Mouse (Mus musculus) MEL (cell line): ENCODE data around the gene Srcin1. TPM values are rescaled to one million over a fixed set of nuclear protein-coding genes. Genes with fewer than 3 reads are reported as not detected.

Experiments used
- DNase-seq: peaks from one replicate; pipeline ENCODE4 v3.0.0; 2011; ENCODE audit warnings: low read depth, low spot score
- H3K27ac ChIP-seq: 2 replicates; pipeline ENCODE4 v1.5.1; 2012; ENCODE audit warnings: low read depth, mild to moderate bottlenecking, control low read depth, low read length, moderate library complexity; ENCODE audit not compliant: control insufficient read depth
- H3K27me3 ChIP-seq, 2 experiments: fragments of 150-350 bp in 1 of 2; sonication (generic) in 1 of 2; 2 replicates each; pipeline ENCODE4 v1.6.1; 2012; ENCODE audit warnings: low read length in 2 of 2, mild to moderate bottlenecking in 2 of 2, improper control_type of control experiment in 1 of 2, moderate library complexity in 1 of 2; ENCODE audit not compliant: insufficient read depth in 2 of 2, control insufficient read depth in 1 of 2
- H3K36me3 ChIP-seq, 2 experiments: 2 replicates each; pipeline ENCODE4 v1.6.1; 2012 to 2014; ENCODE audit warnings: low read length in 2 of 2, improper control_type of control experiment in 1 of 2, inconsistent platforms in 1 of 2, mild to moderate bottlenecking in 1 of 2; ENCODE audit not compliant: insufficient read depth in 2 of 2, control insufficient read depth in 1 of 2
- H3K4me1 ChIP-seq, 2 experiments: fragments of 150-350 bp in 1 of 2; sonication (generic) in 1 of 2; 2 replicates each; pipeline ENCODE4 v1.6.1; 2012; ENCODE audit warnings: low read length in 2 of 2, improper control_type of control experiment in 1 of 2, mild to moderate bottlenecking in 1 of 2; ENCODE audit not compliant: insufficient read depth in 2 of 2, control insufficient read depth in 1 of 2
- H3K4me3 ChIP-seq, 2 experiments: fragments of 150-350 bp in 1 of 2; sonication (generic) in 1 of 2; 2 replicates each; pipeline ENCODE4 v1.5.1; 2012; ENCODE audit warnings: low read depth in 2 of 2, low read length in 2 of 2, mild to moderate bottlenecking in 2 of 2, moderate library complexity in 2 of 2, control low read depth in 1 of 2, improper control_type of control experiment in 1 of 2; ENCODE audit not compliant: control insufficient read depth in 1 of 2, insufficient read depth in 1 of 2
- H3K79me2 ChIP-seq: 2 replicates; pipeline ENCODE4 v1.6.1; 2012; ENCODE audit warnings: mild to moderate bottlenecking, low read length, moderate library complexity; ENCODE audit not compliant: control insufficient read depth, poor library complexity, insufficient read depth
- H3K9ac ChIP-seq: 2 replicates; pipeline ENCODE4 v1.6.1; 2012; ENCODE audit warnings: low read depth, mild to moderate bottlenecking, control low read depth, low read length, moderate library complexity; ENCODE audit not compliant: control insufficient read depth, poor library complexity, severe bottlenecking
- H3K9me3 ChIP-seq: fragments of 150-350 bp; sonication (generic); replicated peaks from 2 replicates; pipeline ENCODE4 v1.6.1; 2012; ENCODE audit warnings: mild to moderate bottlenecking, low read length, improper control_type of control experiment, moderate library complexity; ENCODE audit not compliant: insufficient read depth
- CHD2 ChIP-seq: IDR thresholded peaks from 2 replicates; pipeline ENCODE4 v1.6.1; 2011; ENCODE audit warnings: low read length, improper control_type of control experiment
- CTCF ChIP-seq, 3 experiments: IDR thresholded peaks in 2 of 3; conservative IDR thresholded peaks in 1 of 3; 2 replicates each; pipeline ENCODE4 v1.5.1; 2011 to 2012; ENCODE audit warnings: low read length in 3 of 3, low read depth in 2 of 3, mild to moderate bottlenecking in 2 of 3, improper control_type of control experiment in 1 of 3, inconsistent platforms in 1 of 3, mixed read lengths in 1 of 3, moderate library complexity in 1 of 3; ENCODE audit not compliant: control insufficient read depth in 1 of 3, insufficient read depth in 1 of 3, poor library complexity in 1 of 3, severe bottlenecking in 1 of 3
- E2F4 ChIP-seq: IDR thresholded peaks from 2 replicates; pipeline ENCODE4 v1.6.1; 2011; ENCODE audit warnings: low read depth, low read length, improper control_type of control experiment, borderline replicate concordance
- ELF1 ChIP-seq: IDR thresholded peaks from 2 replicates; pipeline ENCODE4 v1.6.1; 2014; ENCODE audit warnings: low read depth, mild to moderate bottlenecking, inconsistent platforms, low read length, improper control_type of control experiment, moderate library complexity
- EP300 ChIP-seq, 2 experiments: IDR thresholded peaks; 2 replicates each; pipeline ENCODE4 v1.6.1; 2011; ENCODE audit warnings: improper control_type of control experiment in 2 of 2, low read length in 2 of 2, low read depth in 1 of 2, mild to moderate bottlenecking in 1 of 2
- ETS1 ChIP-seq: IDR thresholded peaks from 2 replicates; pipeline ENCODE4 v1.6.1; 2012; ENCODE audit warnings: low read depth, mild to moderate bottlenecking, inconsistent platforms, low read length, improper control_type of control experiment, moderate library complexity
- GABPA ChIP-seq: IDR thresholded peaks from 2 replicates; pipeline ENCODE4 v1.6.1; 2012; ENCODE audit warnings: low read depth, mild to moderate bottlenecking, inconsistent platforms, low read length, improper control_type of control experiment, moderate library complexity
- GATA1 ChIP-seq: IDR thresholded peaks from 2 replicates; pipeline ENCODE4 v1.6.1; 2011; ENCODE audit warnings: low read depth, low read length, improper control_type of control experiment
- HCFC1 ChIP-seq: IDR thresholded peaks from 2 replicates; pipeline ENCODE4 v1.6.1; 2012; ENCODE audit warnings: low read depth, mild to moderate bottlenecking, inconsistent platforms, low read length, improper control_type of control experiment, moderate library complexity
- JUND ChIP-seq: IDR thresholded peaks from 2 replicates; pipeline ENCODE4 v1.6.1; 2011; ENCODE audit warnings: low read depth, mild to moderate bottlenecking, improper control_type of control experiment, low read length
- KAT2A ChIP-seq: conservative IDR thresholded peaks from 2 replicates; pipeline ENCODE4 v1.6.1; 2012; ENCODE audit warnings: low read depth, low read length, improper control_type of control experiment, inconsistent platforms
- MAFK ChIP-seq: IDR thresholded peaks from 2 replicates; pipeline ENCODE4 v1.6.1; 2011; ENCODE audit warnings: low read depth, mild to moderate bottlenecking, low read length, improper control_type of control experiment, borderline replicate concordance
- MAX ChIP-seq: IDR thresholded peaks from 2 replicates; pipeline ENCODE4 v1.6.1; 2011; ENCODE audit warnings: low read length, improper control_type of control experiment
- MAZ ChIP-seq: IDR thresholded peaks from 2 replicates; pipeline ENCODE4 v1.6.1; 2012; ENCODE audit warnings: low read depth, mild to moderate bottlenecking, inconsistent platforms, low read length, improper control_type of control experiment
- MEF2A ChIP-seq: IDR thresholded peaks from 2 replicates; pipeline ENCODE4 v1.6.1; 2014; ENCODE audit warnings: low read depth, mild to moderate bottlenecking, inconsistent platforms, low read length, improper control_type of control experiment; ENCODE audit not compliant: poor library complexity, insufficient replicate concordance, severe bottlenecking; ENCODE audit errors: extremely low read depth
- MYB ChIP-seq: IDR thresholded peaks from 2 replicates; pipeline ENCODE4 v1.6.1; 2011; ENCODE audit warnings: mild to moderate bottlenecking, low read depth, low read length, improper control_type of control experiment
- MYC ChIP-seq: IDR thresholded peaks from 2 replicates; pipeline ENCODE4 v1.6.1; 2011; ENCODE audit warnings: low read depth, mild to moderate bottlenecking, low read length, improper control_type of control experiment, moderate library complexity
- NELFE ChIP-seq: IDR thresholded peaks from 2 replicates; pipeline ENCODE4 v1.6.1; 2011; ENCODE audit warnings: low read depth, low read length, improper control_type of control experiment
- NRF1 ChIP-seq: IDR thresholded peaks from 2 replicates; pipeline ENCODE4 v1.6.1; 2014; ENCODE audit warnings: low read depth, mild to moderate bottlenecking, inconsistent platforms, low read length, improper control_type of control experiment, moderate library complexity; ENCODE audit not compliant: poor library complexity, insufficient read depth, severe bottlenecking
- POLR2A ChIP-seq, 2 experiments: IDR thresholded peaks; 2 replicates each; pipeline ENCODE4 v1.6.1; 2011 to 2012; ENCODE audit warnings: low read length in 2 of 2, mild to moderate bottlenecking in 2 of 2, control low read depth in 1 of 2, improper control_type of control experiment in 1 of 2, low read depth in 1 of 2, moderate library complexity in 1 of 2; ENCODE audit not compliant: control insufficient read depth in 1 of 2, insufficient read depth in 1 of 2, poor library complexity in 1 of 2
- POLR2AphosphoS2 ChIP-seq: IDR thresholded peaks from 2 replicates; pipeline ENCODE4 v1.6.1; 2011; ENCODE audit warnings: low read length, improper control_type of control experiment
- POLR2AphosphoS5 ChIP-seq: IDR thresholded peaks from 2 replicates; pipeline ENCODE4 v1.6.1; 2012; ENCODE audit warnings: low read depth, borderline replicate concordance, mild to moderate bottlenecking, inconsistent platforms, low read length, moderate library complexity, mixed read lengths
- RAD21 ChIP-seq: IDR thresholded peaks from 2 replicates; pipeline ENCODE4 v1.6.1; 2011; ENCODE audit warnings: mild to moderate bottlenecking, low read depth, low read length, improper control_type of control experiment
- RCOR1 ChIP-seq: IDR thresholded peaks from 2 replicates; pipeline ENCODE4 v1.6.1; 2012; ENCODE audit warnings: low read depth, mild to moderate bottlenecking, inconsistent platforms, low read length, improper control_type of control experiment
- SIN3A ChIP-seq: IDR thresholded peaks from 2 replicates; pipeline ENCODE4 v1.6.1; 2012; ENCODE audit warnings: low read length, improper control_type of control experiment, inconsistent platforms
- TAL1 ChIP-seq: IDR thresholded peaks from 2 replicates; pipeline ENCODE4 v1.6.1; 2012; ENCODE audit warnings: mild to moderate bottlenecking, inconsistent platforms, low read length, moderate library complexity, mixed read lengths
- TCF12 ChIP-seq: IDR thresholded peaks from 2 replicates; pipeline ENCODE4 v1.6.1; 2014; ENCODE audit warnings: low read depth, mild to moderate bottlenecking, inconsistent platforms, low read length, improper control_type of control experiment, moderate library complexity
- UBTF ChIP-seq: IDR thresholded peaks from 2 replicates; pipeline ENCODE4 v1.6.1; 2012; ENCODE audit warnings: low read depth, mild to moderate bottlenecking, inconsistent platforms, low read length, improper control_type of control experiment, moderate library complexity, borderline replicate concordance; ENCODE audit not compliant: insufficient read depth
- USF1 ChIP-seq: IDR thresholded peaks from 2 replicates; pipeline ENCODE4 v1.6.1; 2014; ENCODE audit warnings: low read depth, mild to moderate bottlenecking, inconsistent platforms, low read length, improper control_type of control experiment, moderate library complexity
- ZC3H11A ChIP-seq: IDR thresholded peaks from 2 replicates; pipeline ENCODE4 v1.6.1; 2012; ENCODE audit warnings: low read depth, mild to moderate bottlenecking, inconsistent platforms, low read length, improper control_type of control experiment
- ZNF384 ChIP-seq: IDR thresholded peaks from 2 replicates; pipeline ENCODE4 v1.6.1; 2012; ENCODE audit warnings: low read depth, mild to moderate bottlenecking, inconsistent platforms, low read length, improper control_type of control experiment
- polyA plus RNA-seq, 2 experiments: library from polyadenylated mRNA; stranded (reverse) in 1 of 2; unstranded in 1 of 2; fragments of >175 nt in 1 of 2; fragments of >200 nt in 1 of 2; gene quantifications; 2 replicates each; pipeline versions ENCODE4 v1.2.1 to v1.2.4; 2012; ENCODE audit warnings: low replicate concordance in 2 of 2, low read depth in 1 of 2; ENCODE audit not compliant: insufficient read length in 2 of 2, insufficient read depth in 1 of 2, missing spikeins in 1 of 2
- total RNA-seq: library from RNA; depleted of rRNA; stranded (reverse); fragments of 300-350 nt; gene quantifications from 2 replicates; pipeline ENCODE4 v1.2.3, GENCODE M21; 2012

The Srcin1 gene
- total and polyA plus RNA-seq, 3 experiments: 0.04 to 0.10 TPM; not detected in 1

DNA sequence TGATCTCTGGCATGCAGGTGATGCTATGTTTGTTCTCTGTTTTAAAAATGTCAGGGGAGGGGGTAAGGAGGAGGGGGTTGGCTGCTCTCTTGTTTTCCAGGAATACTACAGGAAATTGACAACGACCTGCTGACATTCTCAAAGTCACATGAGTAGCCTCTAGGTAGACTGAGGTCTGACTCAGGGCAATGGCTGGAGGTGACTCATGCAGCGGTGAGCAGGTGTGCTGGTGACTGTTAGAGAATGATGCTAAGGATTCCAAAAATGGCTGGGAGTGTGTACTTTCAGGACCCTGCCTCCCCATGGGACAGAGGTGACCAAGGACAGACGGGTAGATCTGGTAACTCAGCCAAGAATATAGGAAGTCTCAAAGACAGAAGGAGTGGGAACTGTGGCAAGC lies 67.8 kb downstream of the Srcin1 start:
- no peak for DNase-seq
- Histone ChIP-seq H3K4me3 (no peak overlapping the region), H3K9ac (no peak overlapping the region), H3K4me1 (peaks cover 6 to 21% of the 10 kb centered on the region in 2 experiments; a peak in 3 of 4 replicates), H3K27ac (no peak overlapping the region), H3K9me3 (no peaks in the 10 kb centered on the region), H3K79me2 (no peaks in the 10 kb centered on the region), H3K27me3 (no peaks in the 10 kb centered on the region), H3K36me3 (peaks cover 0 to 15% of the 10 kb centered on the region in 2 experiments; a peak in 2 of 4 replicates)
- TF ChIP-seq TCF12: no peak
- TF ChIP-seq RCOR1: no peak
- TF ChIP-seq, all 39 proteins: peak for 0

DNA sequence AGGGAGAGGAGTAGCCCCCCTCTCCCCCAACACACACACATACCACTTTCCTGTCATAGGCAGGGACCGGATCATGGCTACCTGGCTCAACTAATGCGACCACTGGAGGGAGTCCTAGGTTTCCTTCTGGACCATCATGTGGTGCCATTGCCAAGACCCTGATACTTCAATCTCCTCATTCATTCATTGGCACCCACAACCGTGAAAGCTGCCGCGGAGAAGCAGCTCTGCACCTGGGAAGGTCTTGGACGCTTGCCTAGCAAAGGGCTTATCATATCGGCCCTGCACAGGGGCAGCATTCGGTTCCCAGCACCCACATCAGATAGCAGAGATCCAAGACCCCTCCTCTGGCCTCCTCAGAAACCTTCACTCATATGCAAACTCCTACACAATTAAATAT lies 69.7 kb downstream of the Srcin1 start:
- H3K4me1 ChIP-seq: peaks cover 3 to 8% of the 10 kb centered on the region in 2 experiments; a peak in 2 of 4 replicates
- no peak overlapping the region for H3K27ac ChIP-seq
- peaks cover 0 to 4% of the 10 kb centered on the region in 2 experiments; a peak in 1 of 4 replicates for H3K36me3 ChIP-seq
- no peaks in the 10 kb centered on the region for H3K79me2 ChIP-seq
- H3K4me3 ChIP-seq: no peak overlapping the region
- no peaks in the 10 kb centered on the region for H3K9me3 ChIP-seq
- H3K9ac ChIP-seq: no peak overlapping the region
- DNase-seq: peak; percentile 45
- H3K27me3 ChIP-seq: no peaks in the 10 kb centered on the region
- no peak for TF ChIP-seq GABPA
- no peak for TF ChIP-seq MEF2A
- no peak for TF ChIP-seq ZNF384
- TF ChIP-seq POLR2AphosphoS2: no peak
- TF ChIP-seq JUND: no peak
- TF ChIP-seq CHD2: no peak
- TF ChIP-seq MYC: no peak
- TF ChIP-seq CTCF (IDR thresholded peaks at IDR 0.05 in 2 of 3, conservative IDR thresholded peaks at IDR 0.05 in 1 of 3; ENCODE audit: control insufficient read depth in 1 of 3, insufficient read depth in 1 of 3, low read depth in 2 of 3, low read length in 3 of 3, poor library complexity in 1 of 3, severe bottlenecking in 1 of 3): peak; percentile 6 to 43 (median 34); a peak in 4 of 6 replicates
- TF ChIP-seq RAD21: peak; percentile 28
- TF ChIP-seq USF1: no peak
- no peak for TF ChIP-seq MYB
- TF ChIP-seq UBTF: 0 out of 2 replicates have a peak, but pooled peaks have one; percentile 14
- peak; percentile 60; the same call in 1 of the 2 replicates for TF ChIP-seq RCOR1
- no peak for TF ChIP-seq KAT2A
- 0 out of 2 replicates have a peak, but pooled peaks have one; percentile 5 for TF ChIP-seq ELF1
- peak; percentile 92 for TF ChIP-seq TCF12
- no peak for TF ChIP-seq E2F4
- no peak for TF ChIP-seq HCFC1
- no peak for TF ChIP-seq NELFE
- no peak for TF ChIP-seq TAL1
- TF ChIP-seq MAZ: no peak
- TF ChIP-seq ZC3H11A: peak; percentile 6; the same call in 1 of the 2 replicates
- TF ChIP-seq ETS1: peak; percentile 69
- no peak for TF ChIP-seq POLR2AphosphoS5
- TF ChIP-seq EP300 (IDR thresholded peaks at IDR 0.05; ENCODE audit: low read depth in 1 of 2, low read length in 2 of 2): peak; percentile 69 to 70; a peak in 3 of 4 replicates
- peak; percentile 77 for TF ChIP-seq GATA1
- no peak for TF ChIP-seq POLR2A (IDR thresholded peaks at IDR 0.05; ENCODE audit: control insufficient read depth in 1 of 2, insufficient read depth in 1 of 2, low read depth in 1 of 2, low read length in 2 of 2, poor library complexity in 1 of 2)
- no peak for TF ChIP-seq NRF1
- TF ChIP-seq MAX: no peak
- TF ChIP-seq SIN3A: no peak
- TF ChIP-seq MAFK: no peak
